Mouse (Mus musculus): ENCODE measurements around the gene Dhx16. TPM values are rescaled to one million over a fixed set of nuclear protein-coding genes. Genes with fewer than 3 reads are reported as not detected.

Dhx16 gene
- polyA plus RNA-seq, 1 experiment from 2014 or later: 54.3 TPM

DNA sequence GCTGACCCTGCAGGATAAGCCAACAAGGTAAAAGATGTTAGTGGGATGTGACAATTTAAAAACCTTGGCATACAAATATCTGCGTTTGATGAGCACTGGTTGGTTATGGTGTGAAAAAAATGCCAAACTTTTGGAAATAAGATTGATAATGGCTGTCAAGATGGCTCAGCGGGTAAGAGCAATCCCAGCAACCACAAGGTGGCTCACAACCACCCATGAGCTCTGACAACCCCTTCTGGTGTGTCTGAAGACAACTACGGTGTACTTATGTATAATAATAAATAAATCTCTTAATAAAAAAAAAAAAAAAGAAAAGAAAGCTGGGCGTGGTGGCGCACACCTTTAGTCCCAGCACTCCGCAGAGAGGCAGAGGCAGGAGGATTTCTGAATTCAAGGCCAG lies 35.4 kb downstream of the Dhx16 start:
- 83% methylated on average over 6 of the region's 6 CpGs for WGBS
- no peaks in the 10 kb centered on the region for H3K27me3 ChIP-seq (ENCODE audit: low read depth, poor library complexity, severe bottlenecking)
- peaks cover 22% of the 10 kb centered on the region for H3K4me1 ChIP-seq
- no peaks in the 10 kb centered on the region for H3K9me3 ChIP-seq (replicated peaks)
- peaks cover 58% of the 10 kb centered on the region for H3K36me3 ChIP-seq
- H3K27ac ChIP-seq (replicated peaks): no peak overlapping the region
- peak overlapping the region; percentile 86; the same call in 1 of the 2 replicates for H3K4me3 ChIP-seq
- DNase-seq (ENCODE audit: low spot score): no peak

- H3K36me3 ChIP-seq: peaks cover 63% of the 10 kb centered on the region
- peak overlapping the region; percentile 86 for H3K4me3 ChIP-seq
- DNase-seq (ENCODE audit: low spot score): no peak
- H3K27me3 ChIP-seq (ENCODE audit: low read depth, poor library complexity, severe bottlenecking): no peaks in the 10 kb centered on the region
- H3K4me1 ChIP-seq: peaks cover 27% of the 10 kb centered on the region
- 3% methylated on average over 28 of the region's 28 CpGs for WGBS
- no peaks in the 10 kb centered on the region for H3K9me3 ChIP-seq (replicated peaks)
- peak overlapping the region; percentile 97 for H3K27ac ChIP-seq (replicated peaks)
Measured at GRCm38 (mm10) chr17:35915538-35916296, 36.1 kb downstream of the Dhx16 start.

DNA sequence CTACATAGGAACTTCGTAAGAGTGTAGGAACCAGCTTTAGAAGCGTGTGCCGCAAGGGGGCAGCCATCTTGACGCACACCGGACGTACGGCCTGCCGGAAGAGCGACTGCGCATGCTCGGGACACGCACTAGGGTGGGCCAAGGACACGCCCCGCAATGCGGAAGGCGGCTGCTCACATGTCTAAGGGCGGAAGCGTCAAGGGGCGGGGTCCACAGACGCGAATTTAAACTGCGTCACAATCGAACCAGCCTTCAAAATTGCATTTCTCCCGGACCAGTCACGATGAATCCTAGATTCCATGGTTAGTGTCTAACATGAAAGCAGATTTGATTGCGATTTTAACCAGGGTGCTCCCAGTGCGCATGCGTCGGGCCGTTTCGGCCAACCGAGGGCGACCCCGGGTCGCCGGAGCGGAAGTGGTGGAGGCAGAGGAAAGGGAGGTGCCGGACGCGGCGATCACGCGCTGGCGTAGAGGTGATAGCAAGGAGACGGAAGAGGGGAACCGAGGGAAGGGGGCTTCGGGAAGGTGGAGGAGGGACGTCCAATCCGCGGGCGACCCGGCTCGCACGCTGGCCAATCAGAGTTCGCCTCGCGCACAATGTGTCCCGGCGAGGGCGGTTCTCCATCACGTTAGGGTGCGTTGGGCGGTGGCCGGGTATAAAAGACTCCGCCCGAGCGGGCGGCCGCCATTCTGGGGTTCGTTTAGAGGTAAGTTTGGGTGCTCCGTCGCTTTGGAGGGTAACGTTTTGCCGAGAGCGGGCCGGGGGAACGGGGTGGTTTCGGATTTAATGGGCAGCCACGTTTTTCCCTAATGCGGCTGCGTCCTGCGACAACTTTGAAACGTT lies 36.9 kb downstream of the Dhx16 start, which contains the start of the genes Mrps18b and Ppp1r10:
Gene Mrps18b (minus strand): TSS at position 93 of the 846 bp plus-strand sequence.
Gene Ppp1r10 (plus strand): TSS at position 138 of the 846 bp plus-strand sequence.
- H3K4me1 ChIP-seq: peaks cover 34% of the 10 kb centered on the region
- peak within 1 kb of the TSS; percentile 86 for H3K4me3 ChIP-seq
- no peaks in the 10 kb centered on the region for H3K27me3 ChIP-seq (ENCODE audit: low read depth, poor library complexity, severe bottlenecking)
- peaks cover 59% of the 10 kb centered on the region for H3K36me3 ChIP-seq
- no peaks in the 10 kb centered on the region for H3K9me3 ChIP-seq (replicated peaks)
- H3K27ac ChIP-seq (replicated peaks): peak within 1 kb of the TSS; percentile 97
- under 1% methylated on average over 83 of the region's 83 CpGs for WGBS
- peak; percentile 99 for DNase-seq (ENCODE audit: low spot score)

DNA sequence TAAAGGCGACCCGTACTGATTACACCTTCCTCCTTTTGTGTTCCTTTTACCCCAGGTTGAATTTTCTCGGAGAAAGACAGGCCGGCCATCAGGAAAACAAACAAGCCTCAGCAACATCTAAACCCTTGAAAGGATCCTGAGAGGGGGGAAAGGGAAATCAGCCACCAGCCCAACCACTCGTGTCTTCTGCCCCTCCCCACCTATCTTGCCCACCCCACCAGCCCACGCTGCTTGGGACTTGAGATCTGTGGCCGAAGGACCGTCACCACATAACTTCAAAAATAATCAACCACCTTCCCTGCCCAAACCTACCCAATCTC lies 37.5 kb downstream of the Dhx16 start:
- Histone ChIP-seq H3K4me1 (peaks cover 34% of the 10 kb centered on the region), H3K9me3 (replicated peaks) (no peaks in the 10 kb centered on the region), H3K36me3 (peaks cover 53% of the 10 kb centered on the region), H3K27ac (replicated peaks) (peak overlapping the region; percentile 97), H3K4me3 (peak overlapping the region; percentile 86), H3K27me3 (ENCODE audit: low read depth, poor library complexity, severe bottlenecking) (no peaks in the 10 kb centered on the region)
- under 1% methylated on average over 8 of the region's 8 CpGs for WGBS
- no peak for DNase-seq (ENCODE audit: low spot score)

DNA sequence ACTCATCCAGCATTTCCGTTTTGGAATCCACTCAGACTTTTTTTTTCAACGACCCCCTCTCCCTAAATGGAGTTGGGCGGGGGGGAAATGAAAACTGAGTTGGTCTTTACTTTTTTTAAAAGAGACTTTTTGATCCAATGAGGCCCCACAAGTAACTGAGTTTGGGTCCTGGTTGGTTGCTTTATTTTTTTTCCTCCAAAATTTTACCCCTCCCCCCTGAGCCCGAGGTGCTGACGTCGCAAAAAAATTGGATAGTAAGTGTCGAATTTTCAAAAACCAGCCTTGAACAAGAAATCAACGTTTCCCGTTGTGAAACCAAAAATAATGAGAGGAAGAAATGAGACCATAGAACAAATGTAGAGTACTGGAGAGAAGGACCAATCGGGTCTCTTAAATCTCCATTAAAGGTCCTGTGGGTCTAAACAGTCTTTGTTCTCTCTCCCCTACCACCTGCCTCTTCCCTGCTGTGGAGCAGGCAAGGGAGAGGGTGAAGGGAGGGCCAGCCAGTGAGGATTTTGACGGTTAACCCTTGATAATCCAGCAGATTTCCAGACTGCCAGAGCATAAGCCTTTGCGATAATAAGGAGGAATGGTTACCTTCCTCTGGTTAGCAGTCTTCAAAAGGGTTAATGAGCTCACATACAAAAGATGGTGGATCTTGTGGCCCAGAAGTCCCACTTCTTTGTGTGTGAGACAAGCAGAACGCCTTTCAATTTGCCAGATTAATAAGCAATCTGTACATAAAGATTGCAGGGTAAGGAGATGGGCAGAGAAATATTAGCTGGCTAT lies 38.0 kb downstream of the Dhx16 start:
- peak overlapping the region; percentile 86 for H3K4me3 ChIP-seq
- peak overlapping the region; percentile 97 for H3K27ac ChIP-seq (replicated peaks)
- under 1% methylated on average over 13 of the region's 13 CpGs for WGBS
- H3K4me1 ChIP-seq: peaks cover 34% of the 10 kb centered on the region
- DNase-seq (ENCODE audit: low spot score): peak; percentile 66
- no peaks in the 10 kb centered on the region for H3K27me3 ChIP-seq (ENCODE audit: low read depth, poor library complexity, severe bottlenecking)
- peaks cover 53% of the 10 kb centered on the region for H3K36me3 ChIP-seq
- no peaks in the 10 kb centered on the region for H3K9me3 ChIP-seq (replicated peaks)

DNA sequence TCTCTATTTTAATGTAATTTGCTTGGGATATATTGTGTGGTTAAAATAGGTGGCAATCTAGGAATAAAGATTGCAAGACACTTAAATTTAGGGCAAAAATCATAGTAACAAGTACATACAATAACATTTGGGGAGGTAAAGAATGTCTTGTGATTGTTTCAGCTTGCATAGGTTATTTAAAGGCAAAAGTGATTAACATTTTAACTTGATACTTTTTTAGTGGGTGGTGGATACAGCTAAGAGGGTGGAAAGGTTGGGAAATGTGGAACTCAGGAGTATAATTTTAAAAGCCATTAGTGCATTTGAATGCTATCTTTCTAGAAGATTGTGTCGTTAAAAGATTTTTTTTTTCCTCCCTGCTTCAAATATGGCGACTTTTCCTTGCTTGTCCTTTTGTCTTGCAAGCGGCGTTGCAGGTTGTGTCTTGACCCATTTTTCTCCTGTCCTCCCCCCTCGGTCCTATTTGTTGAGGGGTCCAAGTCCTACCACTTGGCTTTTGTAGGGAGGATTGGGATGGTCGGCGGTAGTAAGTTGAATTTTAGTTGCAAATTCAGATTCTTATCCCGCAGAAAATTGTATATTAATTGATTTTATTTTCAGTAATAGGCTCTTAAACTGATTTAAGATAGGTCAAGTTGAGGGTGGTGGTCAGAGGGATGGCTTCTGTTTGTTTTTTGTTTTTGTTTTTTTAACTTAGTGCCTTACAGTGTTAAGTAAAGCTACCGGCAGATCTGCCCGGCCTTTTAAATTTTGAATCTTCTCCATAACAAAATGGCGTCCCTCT lies 38.8 kb downstream of the Dhx16 start:
- Histone ChIP-seq H3K36me3 (peaks cover 52% of the 10 kb centered on the region), H3K27me3 (ENCODE audit: low read depth, poor library complexity, severe bottlenecking) (no peaks in the 10 kb centered on the region), H3K4me1 (peaks cover 34% of the 10 kb centered on the region), H3K9me3 (replicated peaks) (no peaks in the 10 kb centered on the region), H3K27ac (replicated peaks) (peak overlapping the region; percentile 97), H3K4me3 (peak overlapping the region; percentile 86)
- under 1% methylated on average over 11 of the region's 11 CpGs for WGBS
- peak; percentile 58 for DNase-seq (ENCODE audit: low spot score)

- Histone ChIP-seq H3K4me3 (peak overlapping the region; percentile 86), H3K9me3 (replicated peaks) (no peaks in the 10 kb centered on the region), H3K36me3 (peaks cover 52% of the 10 kb centered on the region), H3K27me3 (ENCODE audit: low read depth, poor library complexity, severe bottlenecking) (no peaks in the 10 kb centered on the region), H3K27ac (replicated peaks) (peak overlapping the region; percentile 97), H3K4me1 (peaks cover 34% of the 10 kb centered on the region)
- WGBS: 18% methylated on average over 7 of the region's 7 CpGs
- DNase-seq (ENCODE audit: low spot score): peak; percentile 90
Measured at GRCm38 (mm10) chr17:35919060-35919715, 39.6 kb downstream of the Dhx16 start.

GRCm38 (mm10) chr17:35919864-35920301 lies 40.3 kb downstream of the Dhx16 start:
- no peak for DNase-seq (ENCODE audit: low spot score)
- H3K4me3 ChIP-seq: peak overlapping the region; percentile 86
- H3K27me3 ChIP-seq (ENCODE audit: low read depth, poor library complexity, severe bottlenecking): no peaks in the 10 kb centered on the region
- peak overlapping the region; percentile 97 for H3K27ac ChIP-seq (replicated peaks)
- WGBS: 67% methylated on average over 6 of the region's 6 CpGs
- H3K4me1 ChIP-seq: peaks cover 31% of the 10 kb centered on the region
- no peaks in the 10 kb centered on the region for H3K9me3 ChIP-seq (replicated peaks)
- H3K36me3 ChIP-seq: peaks cover 55% of the 10 kb centered on the region

GRCm38 (mm10) chr17:35920384-35920783 lies 40.8 kb downstream of the Dhx16 start:
- Histone ChIP-seq H3K36me3 (peaks cover 60% of the 10 kb centered on the region), H3K9me3 (replicated peaks) (no peaks in the 10 kb centered on the region), H3K4me3 (peak overlapping the region; percentile 86), H3K27ac (replicated peaks) (peak overlapping the region; percentile 97), H3K4me1 (peaks cover 26% of the 10 kb centered on the region), H3K27me3 (ENCODE audit: low read depth, poor library complexity, severe bottlenecking) (no peaks in the 10 kb centered on the region)
- no peak for DNase-seq (ENCODE audit: low spot score)
- 84% methylated on average over 1 of the region's 1 CpGs for WGBS

DNA sequence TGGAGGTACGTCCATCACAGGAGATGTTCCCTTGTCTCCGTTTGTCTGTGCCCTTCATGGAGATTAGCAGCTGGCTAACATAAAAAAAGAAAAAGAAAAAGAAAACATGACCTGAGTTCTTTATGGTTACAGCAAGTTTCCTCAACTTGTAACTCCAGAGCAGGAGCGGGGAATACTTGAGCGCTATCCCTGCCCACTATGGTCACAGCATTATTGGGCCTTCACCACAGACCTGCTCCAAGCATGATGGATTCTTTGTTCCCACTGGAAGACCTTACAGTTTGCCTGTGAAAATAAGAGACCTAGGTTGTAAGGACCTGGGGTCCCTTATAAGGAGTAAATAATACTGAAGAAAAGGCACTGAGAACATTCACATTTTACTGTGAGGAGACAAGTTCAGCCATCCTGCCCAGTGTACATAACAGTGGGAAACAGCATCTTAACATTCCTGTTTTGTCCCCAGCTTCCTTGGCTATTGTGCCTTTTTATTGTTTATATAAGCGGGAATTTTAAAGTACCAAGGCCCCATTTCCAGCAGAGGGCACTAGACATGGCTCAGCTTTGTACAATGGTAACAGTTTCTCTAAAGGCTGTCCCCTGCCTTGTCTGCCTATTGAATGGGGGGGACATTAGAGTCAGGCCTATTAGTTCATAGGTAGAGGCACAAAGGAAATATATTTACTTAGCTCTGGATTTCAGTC lies 41.4 kb downstream of the Dhx16 start:
- peaks cover 66% of the 10 kb centered on the region for H3K36me3 ChIP-seq
- 0 out of 2 replicates have a peak overlapping the region, but pooled peaks have one; percentile 86 for H3K4me3 ChIP-seq
- peak overlapping the region; percentile 97 for H3K27ac ChIP-seq (replicated peaks)
- peak; percentile 45 for DNase-seq (ENCODE audit: low spot score)
- 79% methylated on average over 5 of the region's 5 CpGs for WGBS
- H3K27me3 ChIP-seq (ENCODE audit: low read depth, poor library complexity, severe bottlenecking): no peaks in the 10 kb centered on the region
- H3K9me3 ChIP-seq (replicated peaks): no peaks in the 10 kb centered on the region
- peaks cover 23% of the 10 kb centered on the region for H3K4me1 ChIP-seq

- H3K27me3 ChIP-seq (ENCODE audit: low read depth, poor library complexity, severe bottlenecking): no peaks in the 10 kb centered on the region
- 92% methylated on average over 4 of the region's 4 CpGs for WGBS
- H3K27ac ChIP-seq (replicated peaks): no peak overlapping the region
- H3K36me3 ChIP-seq: peaks cover 73% of the 10 kb centered on the region
- no peaks in the 10 kb centered on the region for H3K9me3 ChIP-seq (replicated peaks)
- peaks cover 23% of the 10 kb centered on the region for H3K4me1 ChIP-seq
- DNase-seq (ENCODE audit: low spot score): no peak
- H3K4me3 ChIP-seq: no peak overlapping the region
Measured at GRCm38 (mm10) chr17:35921710-35922109, 42.1 kb downstream of the Dhx16 start.

All from midbrain, embryonic 10.5 days (tissue).